Mouse (Mus musculus): ENCODE measurements around the gene Carm1.

DNA sequence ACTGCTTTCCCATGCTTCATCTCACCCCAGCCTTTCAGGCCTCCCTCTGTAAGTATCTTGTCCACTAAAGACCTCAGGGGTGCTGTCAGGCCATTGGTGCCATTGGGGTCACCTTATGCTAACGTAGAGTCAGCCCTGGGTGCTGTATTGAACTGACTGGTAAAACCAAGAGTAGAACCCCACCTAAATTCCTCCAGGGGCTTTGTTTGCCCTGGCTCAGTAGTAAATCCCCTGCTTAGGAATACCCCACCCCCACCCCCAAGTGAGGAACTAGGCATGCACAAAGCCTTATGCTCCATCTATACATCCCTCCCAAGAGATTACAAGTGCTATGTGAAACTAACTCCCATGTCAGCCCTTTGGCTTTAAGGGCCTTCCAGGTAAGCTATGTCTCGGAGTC lies 10.9 kb downstream of the Carm1 start:
- TF ChIP-seq MAX (IDR thresholded peaks at IDR 0.05; ENCODE audit: low read depth) = no peak
- TF ChIP-seq TCF12 (IDR thresholded peaks at IDR 0.05; ENCODE audit: insufficient read depth, poor library complexity, severe bottlenecking) = no peak
- TF ChIP-seq USF1 (IDR thresholded peaks at IDR 0.05; ENCODE audit: low read depth) = no peak
- no peak for TF ChIP-seq POLR2A (IDR thresholded peaks at IDR 0.05; ENCODE audit: insufficient read length, low read depth)
- TF ChIP-seq MYOG (IDR thresholded peaks at IDR 0.05; ENCODE audit: control insufficient read depth in 1 of 3, insufficient read depth in 1 of 3, insufficient read length in 2 of 3, low read depth in 2 of 3) = no peak
- TF ChIP-seq E2F4 (IDR thresholded peaks at IDR 0.05; ENCODE audit: insufficient read depth) = no peak
- no peak for TF ChIP-seq CEBPB (IDR thresholded peaks at IDR 0.05; ENCODE audit: insufficient read depth, poor library complexity, severe bottlenecking)
- no peak for TF ChIP-seq REST (IDR thresholded peaks at IDR 0.05; ENCODE audit: insufficient read depth, insufficient read length)
